In the genomic region with DNA sequence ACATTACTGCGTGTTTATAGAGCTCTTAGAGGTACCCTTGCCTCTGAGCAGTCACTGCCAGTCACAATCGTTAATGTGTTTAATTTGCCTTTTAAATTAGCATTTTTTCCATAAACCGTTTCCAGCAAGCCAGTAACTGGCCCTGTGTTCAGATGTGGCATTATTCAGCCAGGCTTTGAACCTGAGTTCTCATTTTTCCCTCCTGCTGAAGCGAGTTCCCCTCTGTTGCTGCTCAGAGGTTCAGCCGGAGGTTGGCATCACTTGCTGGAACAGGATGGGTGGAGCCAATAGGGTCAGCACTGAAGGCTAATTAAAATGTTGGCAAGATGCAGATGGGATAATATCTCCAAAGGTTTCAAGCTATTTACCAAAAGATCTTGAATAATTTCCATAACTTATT, we compare ENCODE assay signal across 25 mouse cellular contexts. TPM values are rescaled to one million over a fixed set of nuclear protein-coding genes. Genes with fewer than 3 reads are reported as not detected.
DNase-seq lines count a peak whose midpoint lies in the region; ATAC-seq lines count a peak whose summit lies in the region.
"Had no signal": no experiment of that assay in that cellular context is flagged by ENCODE, and none has a peak within 500 bp of the region (broad histone marks: within the 10 kb centered on the region; RNA-seq: fewer than 3 reads in every experiment).

No protein-coding gene starts in this region.

- peak; percentile 58 for DNase-seq in forebrain, embryonic 14.5 days (ENCODE audit: low spot score)
- no peak for DNase-seq in right cerebral cortex, adult 18-20 months
- DNase-seq in hindbrain, embryonic 10.5 days (ENCODE audit: low spot score) = no peak
- DNase-seq: adrenal gland, postnatal 36 days; cerebellum, adult 11 months; cerebellum, adult 9-11 months; gastrocnemius, postnatal 36 days; heart, postnatal 36 days; liver, postnatal 0 days; right cerebral cortex, postnatal 25 days had no signal

- H3K9me3 ChIP-seq in forebrain, embryonic 14.5 days (replicated peaks; ENCODE audit: control insufficient read depth, low read length) = no peaks in the 10 kb centered on the region
- no peaks in the 10 kb centered on the region for H3K9me3 ChIP-seq in forebrain, embryonic 12.5 days
- no peaks in the 10 kb centered on the region for H3K9me3 ChIP-seq in kidney, embryonic 15.5 days (replicated peaks)
- no peaks in the 10 kb centered on the region for H3K9me3 ChIP-seq in kidney, embryonic 16.5 days (ENCODE audit: low read length)
- H3K9me3 ChIP-seq in forebrain, embryonic 16.5 days (ENCODE audit: control insufficient read depth, low read length) = no peaks in the 10 kb centered on the region
- H3K9me3 ChIP-seq in hindbrain, embryonic 10.5 days = no peaks in the 10 kb centered on the region
- H3K9me3 ChIP-seq: embryonic facial prominence, embryonic 12.5 days; heart, embryonic 15.5 days; hindbrain, embryonic 15.5 days; intestine, embryonic 15.5 days; midbrain, embryonic 15.5 days; neural tube, embryonic 12.5 days had no signal

- peaks cover 3% of the 10 kb centered on the region; the same call in 1 of the 2 replicates for H3K4me1 ChIP-seq in forebrain, embryonic 14.5 days (ENCODE audit: control insufficient read depth, insufficient read depth, low read length)
- H3K4me1 ChIP-seq in forebrain, embryonic 12.5 days = peaks cover 4% of the 10 kb centered on the region; the same call in 1 of the 2 replicates
- 0 out of 2 replicates have a peak, but pooled peaks cover 4% of the 10 kb centered on the region for H3K4me1 ChIP-seq in kidney, embryonic 15.5 days
- peaks cover 4% of the 10 kb centered on the region; the same call in 1 of the 2 replicates for H3K4me1 ChIP-seq in kidney, embryonic 16.5 days (ENCODE audit: insufficient read depth, low read length)
- H3K4me1 ChIP-seq in forebrain, embryonic 16.5 days (replicated peaks; ENCODE audit: control insufficient read depth, insufficient read depth, low read length) = peaks cover 9% of the 10 kb centered on the region; the same call in 1 of the 2 replicates
- peaks cover 6% of the 10 kb centered on the region for H3K4me1 ChIP-seq in hindbrain, embryonic 10.5 days (replicated peaks)
- H3K4me1 ChIP-seq: heart, embryonic 15.5 days; intestine, embryonic 15.5 days; neural tube, embryonic 12.5 days had no signal

- no peak overlapping the region for H3K27ac ChIP-seq in forebrain, embryonic 14.5 days (ENCODE audit: low read depth, low read length)
- no peak overlapping the region for H3K27ac ChIP-seq in forebrain, embryonic 12.5 days
- no peak overlapping the region for H3K27ac ChIP-seq in kidney, embryonic 15.5 days
- no peak overlapping the region for H3K27ac ChIP-seq in kidney, embryonic 16.5 days (ENCODE audit: low read length)
- no peak overlapping the region for H3K27ac ChIP-seq in forebrain, embryonic 16.5 days (ENCODE audit: low read length)
- H3K27ac ChIP-seq in hindbrain, embryonic 10.5 days = no peak overlapping the region
- H3K27ac ChIP-seq: embryonic facial prominence, embryonic 12.5 days; heart, embryonic 15.5 days; hindbrain, embryonic 15.5 days; intestine, embryonic 15.5 days; left cerebral cortex, adult 2 months; macrophage; midbrain, embryonic 15.5 days; neural tube, embryonic 12.5 days had no signal

- ATAC-seq in forebrain, embryonic 14.5 days = peak; percentile 71
- no peak for ATAC-seq in forebrain, embryonic 12.5 days (ENCODE audit: low FRiP score)
- ATAC-seq in kidney, embryonic 15.5 days (replicated peaks; ENCODE audit: low FRiP score) = 0 out of 2 replicates have a peak, but pooled peaks have one; percentile 29
- ATAC-seq in kidney, embryonic 16.5 days (ENCODE audit: low FRiP score, low TSS enrichment) = no peak
- peak; percentile 78 for ATAC-seq in forebrain, embryonic 16.5 days
- ATAC-seq: intestine, embryonic 15.5 days; liver, postnatal 0 days; lung, postnatal 0 days; midbrain, embryonic 15.5 days; Patski had no signal

- no peaks in the 10 kb centered on the region for H3K27me3 ChIP-seq in forebrain, embryonic 14.5 days (replicated peaks; ENCODE audit: control insufficient read depth, insufficient read depth, low read length)
- H3K27me3 ChIP-seq in forebrain, embryonic 12.5 days = no peaks in the 10 kb centered on the region
- no peaks in the 10 kb centered on the region for H3K27me3 ChIP-seq in kidney, embryonic 15.5 days
- no peaks in the 10 kb centered on the region for H3K27me3 ChIP-seq in kidney, embryonic 16.5 days (ENCODE audit: insufficient read depth, low read length)
- H3K27me3 ChIP-seq in forebrain, embryonic 16.5 days (replicated peaks; ENCODE audit: control insufficient read depth, insufficient read depth, low read length) = no peaks in the 10 kb centered on the region
- no peaks in the 10 kb centered on the region for H3K27me3 ChIP-seq in hindbrain, embryonic 10.5 days (ENCODE audit: insufficient read depth, poor library complexity, severe bottlenecking)
- H3K27me3 ChIP-seq: embryonic facial prominence, embryonic 12.5 days; heart, embryonic 15.5 days; hindbrain, embryonic 15.5 days; intestine, embryonic 15.5 days; midbrain, embryonic 15.5 days; neural tube, embryonic 12.5 days had no signal

- no peak overlapping the region for H3K9ac ChIP-seq in forebrain, embryonic 14.5 days (ENCODE audit: low read length)
- no peak overlapping the region for H3K9ac ChIP-seq in forebrain, embryonic 12.5 days
- no peak overlapping the region for H3K9ac ChIP-seq in kidney, embryonic 15.5 days
- H3K9ac ChIP-seq in kidney, embryonic 16.5 days (replicated peaks; ENCODE audit: low read length) = no peak overlapping the region
- H3K9ac ChIP-seq in forebrain, embryonic 16.5 days (replicated peaks; ENCODE audit: low read depth, low read length) = no peak overlapping the region
- H3K9ac ChIP-seq: embryonic facial prominence, embryonic 12.5 days; heart, embryonic 15.5 days; hindbrain, embryonic 15.5 days; intestine, embryonic 15.5 days; liver, postnatal 0 days; midbrain, embryonic 15.5 days; neural tube, embryonic 12.5 days had no signal

- 14% methylated on average over 5 of the region's 5 CpGs for WGBS in forebrain, embryonic 14.5 days
- WGBS in forebrain, embryonic 12.5 days = 48% methylated on average over 5 of the region's 5 CpGs
- whole genome bisulfite sequencing in kidney, embryonic 15.5 days = 60% methylated on average over 5 of the region's 5 CpGs
- WGBS in kidney, embryonic 16.5 days = 57% methylated on average over 5 of the region's 5 CpGs
- 15% methylated on average over 5 of the region's 5 CpGs for WGBS in forebrain, embryonic 16.5 days
- 76% methylated on average over 5 of the region's 5 CpGs for WGBS in hindbrain, embryonic 10.5 days

- no peak overlapping the region for H3K4me2 ChIP-seq in forebrain, embryonic 14.5 days (ENCODE audit: low read length)
- H3K4me2 ChIP-seq in forebrain, embryonic 12.5 days = no peak overlapping the region
- H3K4me2 ChIP-seq in kidney, embryonic 15.5 days = no peak overlapping the region
- H3K4me2 ChIP-seq in kidney, embryonic 16.5 days (replicated peaks; ENCODE audit: low read depth, low read length) = no peak overlapping the region
- no peak overlapping the region for H3K4me2 ChIP-seq in forebrain, embryonic 16.5 days (ENCODE audit: low read length)
- H3K4me2 ChIP-seq: embryonic facial prominence, embryonic 12.5 days; heart, embryonic 15.5 days; hindbrain, embryonic 15.5 days; intestine, embryonic 15.5 days; liver, embryonic 11.5 days; midbrain, embryonic 15.5 days; neural tube, embryonic 12.5 days had no signal

- no peak overlapping the region for H3K4me3 ChIP-seq in forebrain, embryonic 14.5 days (ENCODE audit: low read depth, low read length)
- no peak overlapping the region for H3K4me3 ChIP-seq in forebrain, embryonic 12.5 days (replicated peaks)
- no peak overlapping the region for H3K4me3 ChIP-seq in kidney, embryonic 15.5 days (replicated peaks)
- no peak overlapping the region for H3K4me3 ChIP-seq in kidney, embryonic 16.5 days (ENCODE audit: low read length)
- no peak overlapping the region for H3K4me3 ChIP-seq in forebrain, embryonic 16.5 days (replicated peaks; ENCODE audit: low read length)
- H3K4me3 ChIP-seq in hindbrain, embryonic 10.5 days = no peak overlapping the region
- H3K4me3 ChIP-seq: embryonic facial prominence, embryonic 12.5 days; heart, embryonic 15.5 days; hindbrain, embryonic 15.5 days; intestine, embryonic 15.5 days; left cerebral cortex, adult 2 months; midbrain, embryonic 15.5 days; neural tube, embryonic 12.5 days had no signal

- H3K36me3 ChIP-seq in forebrain, embryonic 14.5 days (ENCODE audit: control insufficient read depth, insufficient read depth, low read length) = no peaks in the 10 kb centered on the region
- no peaks in the 10 kb centered on the region for H3K36me3 ChIP-seq in forebrain, embryonic 12.5 days (replicated peaks)
- no peaks in the 10 kb centered on the region for H3K36me3 ChIP-seq in kidney, embryonic 15.5 days
- H3K36me3 ChIP-seq in kidney, embryonic 16.5 days (ENCODE audit: insufficient read depth, low read length) = no peaks in the 10 kb centered on the region
- H3K36me3 ChIP-seq in forebrain, embryonic 16.5 days (ENCODE audit: control insufficient read depth, insufficient read depth) = no peaks in the 10 kb centered on the region
- H3K36me3 ChIP-seq in hindbrain, embryonic 10.5 days = no peaks in the 10 kb centered on the region
- H3K36me3 ChIP-seq: embryonic facial prominence, embryonic 12.5 days; heart, embryonic 15.5 days; hindbrain, embryonic 15.5 days; intestine, embryonic 15.5 days; midbrain, embryonic 15.5 days; neural tube, embryonic 12.5 days had no signal

RNA-seq across cellular contexts. Expression of a gene that starts 28.7 kb away (rescaled TPM):
- polyA plus RNA-seq in forebrain, embryonic 14.5 days (2014; fragmentation: Nextera tagmentation; extraction: Ambion mirVana) = 17.2 and 21.5 TPM in 2 replicates
- 13.1 and 14.4 TPM in 2 replicates for polyA plus RNA-seq in forebrain, embryonic 12.5 days (2016; fragmentation: Nextera tagmentation; extraction: Ambion mirVana)
- polyA plus RNA-seq in kidney, embryonic 15.5 days (2015; fragmentation: Nextera tagmentation; extraction: Ambion mirVana) = 2.7 and 3.9 TPM in 2 replicates
- polyA plus RNA-seq in kidney, embryonic 16.5 days (2015; fragmentation: Nextera tagmentation; extraction: Ambion mirVana) = 3.1 TPM in 2 replicates
- polyA plus RNA-seq in forebrain, embryonic 16.5 days (2015; fragmentation: Nextera tagmentation; extraction: Ambion mirVana) = 15.3 and 20.9 TPM in 2 replicates
- polyA plus RNA-seq in hindbrain, embryonic 10.5 days (2016; fragmentation: Nextera tagmentation; extraction: Ambion mirVana) = 5.1 and 7.5 TPM in 2 replicates
- polyA plus RNA-seq: macrophage had no signal

Comparison
In these comparisons a context has a peak if more than half of its experiments do, and no peak if none do; other contexts are left out.
1. ATAC-seq: peak in forebrain, embryonic 14.5 days (single experiment), kidney, embryonic 15.5 days (single experiment) and forebrain, embryonic 16.5 days (single experiment); none in forebrain, embryonic 12.5 days (single experiment) and kidney, embryonic 16.5 days (single experiment).